Mouse (Mus musculus): ENCODE data around the gene Katnb1. TPM values are rescaled to one million over a fixed set of nuclear protein-coding genes. Genes with fewer than 3 reads are reported as not detected.

Katnb1 gene
- total RNA-seq (2021) = 10 to 100 TPM; 20.2 to 20.9 TPM
- long read RNA-seq, experiment 1, transcript Katnb1-201 (20 exons, 3,777 nt) = major isoform, 26 of 47 reads
- long read RNA-seq, experiment 1, partial matches to known transcripts = 6 of 47 reads
- long read RNA-seq, experiment 1, other reads (novel, unspliced or antisense) = 15 of 47 reads
- long read RNA-seq, experiment 2, transcript Katnb1-201 (20 exons, 3,777 nt) = major isoform, 42 of 68 reads
- long read RNA-seq, experiment 2, partial matches to known transcripts = 13 of 68 reads
- long read RNA-seq, experiment 2, other reads (novel, unspliced or antisense) = 13 of 68 reads

GRCm38 (mm10) chr8:95080381-95081341 lies at the start of gene Katnb1:
TSS of gene Katnb1 (plus strand) at chr8:95081186.
- peak; percentile 76 to 95 for DNase-seq (ENCODE audit: low spot score in 2 of 2)

GRCm38 (mm10) chr8:95037106-95037925 lies 43.7 kb upstream of the Katnb1 start:
- no peak for DNase-seq (ENCODE audit: low spot score in 2 of 2)

GRCm38 (mm10) chr8:95041883-95042784 lies 38.9 kb upstream of the Katnb1 start:
- DNase-seq (ENCODE audit: low spot score in 2 of 2) = no peak

DNA sequence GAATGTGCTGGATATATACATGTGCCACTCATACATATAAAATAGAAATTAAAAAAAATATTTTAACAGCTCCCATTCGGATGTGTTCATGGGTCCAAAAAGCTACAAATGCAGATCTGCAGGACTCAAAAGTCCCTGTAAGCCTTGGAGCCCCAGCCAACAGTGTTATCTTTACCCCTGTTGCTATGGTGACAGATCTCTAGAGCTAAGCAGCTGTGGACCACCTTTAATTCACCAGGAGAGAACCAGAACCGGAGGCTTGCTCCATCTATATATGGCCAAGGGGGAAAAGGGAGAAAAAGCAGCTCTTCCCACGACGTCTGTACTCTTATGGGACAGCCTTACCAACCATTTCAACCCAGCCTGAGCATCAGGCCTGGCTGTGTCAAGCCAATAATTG lies 36.2 kb upstream of the Katnb1 start:
- no peak for DNase-seq (ENCODE audit: low spot score in 2 of 2)

DNA sequence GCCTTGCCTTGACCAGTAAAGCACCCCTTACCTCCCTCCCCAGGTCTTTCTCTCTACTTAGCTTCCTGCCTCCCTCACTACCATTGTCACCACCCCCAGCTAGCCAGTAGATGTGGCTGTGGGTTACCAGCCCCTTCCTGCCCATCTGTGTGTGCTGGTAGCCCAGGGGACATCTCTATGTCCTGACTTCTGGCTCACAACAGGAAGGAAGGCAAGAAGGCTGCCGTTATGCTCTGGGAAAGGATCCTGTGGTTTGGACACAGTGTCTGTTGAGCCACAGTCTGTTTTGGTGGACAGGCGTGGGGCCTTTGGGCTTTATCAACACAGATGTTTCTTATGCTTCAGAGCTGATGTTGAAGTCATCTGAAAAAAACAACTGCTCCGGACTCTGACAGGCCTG lies 34.0 kb upstream of the Katnb1 start:
- DNase-seq (ENCODE audit: low spot score in 2 of 2) = no peak

GRCm38 (mm10) chr8:95047884-95048680 lies 32.9 kb upstream of the Katnb1 start:
- no peak for DNase-seq (ENCODE audit: low spot score in 2 of 2)

DNA sequence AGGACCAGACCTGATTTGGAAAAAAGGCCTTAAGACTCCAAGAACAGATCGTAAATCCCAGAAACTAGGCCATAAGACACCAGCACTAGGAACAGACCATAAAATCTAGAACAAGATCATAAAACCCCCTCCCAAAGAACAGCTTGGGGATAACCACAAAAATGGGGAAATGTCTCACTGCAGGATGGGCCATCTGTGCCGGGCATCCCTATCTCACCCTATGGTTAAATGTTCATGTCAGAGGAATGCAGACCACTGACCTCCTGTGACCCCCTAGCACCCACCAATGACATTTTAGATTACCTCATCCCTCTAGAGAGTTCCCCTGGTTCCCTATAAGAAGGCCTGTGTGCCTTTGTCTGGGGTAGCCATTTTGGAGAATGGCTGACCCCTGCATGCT lies 31.4 kb upstream of the Katnb1 start:
- DNase-seq (ENCODE audit: low spot score in 2 of 2) = no peak

- DNase-seq (ENCODE audit: low spot score in 2 of 2) = no peak
These were observed 26.5 kb upstream of the Katnb1 start for GRCm38 (mm10) chr8:95054438-95054837.

DNA sequence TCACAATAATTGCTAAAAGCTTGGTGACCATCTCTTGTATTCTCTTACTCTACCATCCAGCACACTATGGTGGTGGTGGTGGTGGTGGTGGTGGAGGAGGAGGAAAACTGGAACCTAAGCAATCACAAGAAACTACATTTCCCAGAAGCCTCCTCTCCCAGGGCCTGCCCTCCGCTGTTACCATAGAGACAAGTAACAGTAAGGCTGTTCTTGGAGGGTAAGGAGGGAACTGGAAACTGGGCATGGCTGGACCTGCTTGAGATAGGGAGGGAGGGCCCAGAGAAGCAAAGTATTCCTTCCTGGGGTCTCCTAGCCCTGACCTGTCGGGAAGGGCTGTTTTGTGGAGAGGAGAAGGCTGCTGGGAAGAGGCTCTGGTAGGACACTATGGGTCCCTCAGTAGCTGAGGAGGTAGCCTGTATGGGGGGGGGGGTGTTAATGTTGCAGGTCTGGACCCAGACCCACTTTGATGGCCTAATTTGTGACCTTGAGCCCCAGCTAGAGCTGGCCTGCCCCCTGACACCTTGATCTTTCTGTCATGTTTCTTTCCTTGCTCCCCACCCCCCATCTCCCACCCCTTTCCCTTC lies 26.0 kb upstream of the Katnb1 start, which contains the start of gene Drc7:
Gene Drc7 (plus strand): TSS at position 177 of the 584 bp plus-strand sequence.
- no peak for DNase-seq (ENCODE audit: low spot score in 2 of 2)

DNA sequence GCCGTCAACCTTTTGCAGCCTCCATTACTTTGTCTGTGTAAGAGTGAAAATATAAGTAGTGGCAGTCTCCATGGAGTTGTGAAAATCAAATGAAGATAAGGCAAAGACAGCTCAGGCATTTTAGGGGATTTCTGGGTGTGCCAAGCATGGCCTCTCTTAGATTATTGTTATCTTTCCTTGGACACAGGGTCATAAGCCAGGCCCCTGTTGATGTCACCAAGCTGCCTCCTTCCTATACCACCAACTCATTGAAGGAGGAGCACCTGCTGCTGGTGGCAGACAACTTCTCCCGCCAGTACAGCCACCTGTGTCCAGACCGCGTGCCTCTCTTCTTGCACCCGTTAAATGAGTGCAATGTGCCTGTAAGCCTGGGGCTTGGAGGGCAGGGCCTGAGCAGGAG lies 24.6 kb upstream of the Katnb1 start:
- no peak for DNase-seq (ENCODE audit: low spot score in 2 of 2)

DNA sequence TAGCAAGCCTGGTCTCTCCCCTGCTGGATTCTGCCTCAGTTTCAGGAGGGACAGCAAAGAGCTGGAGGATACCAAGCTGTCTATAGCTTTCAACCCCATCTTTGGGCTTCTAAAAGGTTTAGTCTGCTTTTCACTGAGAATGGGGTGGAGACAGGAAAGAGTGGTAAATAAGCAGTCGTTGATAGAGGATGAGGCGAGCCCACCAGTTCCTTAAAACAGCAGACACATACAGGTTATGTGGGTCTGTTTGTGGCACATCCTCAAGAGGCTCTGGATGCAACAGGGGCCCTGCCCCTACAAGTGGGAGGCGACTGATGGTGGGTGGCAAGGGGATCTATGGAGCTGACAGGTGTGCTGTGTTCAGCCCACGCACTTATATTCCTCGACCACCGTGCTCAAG lies 22.3 kb upstream of the Katnb1 start:
- DNase-seq (ENCODE audit: low spot score in 2 of 2) = no peak

DNA sequence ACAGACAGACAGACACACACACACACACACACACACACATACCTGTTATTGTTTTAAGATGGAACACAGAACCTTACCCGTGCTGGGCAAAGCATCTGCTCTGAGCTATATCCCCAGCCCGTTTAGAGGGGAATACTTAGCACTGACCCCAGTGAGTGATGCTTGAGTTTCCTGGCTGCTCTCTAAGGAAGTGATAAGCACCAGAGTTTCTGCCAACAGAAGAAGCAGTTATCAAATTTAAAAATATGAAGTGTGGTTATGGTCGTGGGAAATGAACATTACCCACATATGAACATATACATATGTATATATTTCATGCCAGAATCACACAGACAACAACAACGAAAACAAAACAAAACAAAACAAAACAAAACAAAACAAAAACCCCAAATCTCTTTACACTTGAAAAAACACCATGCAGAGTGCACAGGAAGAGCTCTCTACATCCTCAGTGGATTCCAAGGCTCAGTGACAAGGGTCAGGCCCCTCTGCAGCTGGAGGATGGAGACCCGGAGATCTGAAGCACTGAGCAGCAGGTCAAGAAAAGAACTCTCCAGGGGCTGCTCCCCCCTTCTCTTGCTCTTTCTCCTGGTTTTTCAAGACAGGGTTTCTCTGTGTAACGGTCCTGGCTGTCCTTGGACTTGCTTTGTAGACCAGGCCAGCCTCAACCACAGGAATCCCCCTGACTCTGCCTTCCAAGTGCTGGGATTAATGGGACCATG lies 21.0 kb upstream of the Katnb1 start:
- DNase-seq (ENCODE audit: low spot score in 2 of 2) = no peak

DNA sequence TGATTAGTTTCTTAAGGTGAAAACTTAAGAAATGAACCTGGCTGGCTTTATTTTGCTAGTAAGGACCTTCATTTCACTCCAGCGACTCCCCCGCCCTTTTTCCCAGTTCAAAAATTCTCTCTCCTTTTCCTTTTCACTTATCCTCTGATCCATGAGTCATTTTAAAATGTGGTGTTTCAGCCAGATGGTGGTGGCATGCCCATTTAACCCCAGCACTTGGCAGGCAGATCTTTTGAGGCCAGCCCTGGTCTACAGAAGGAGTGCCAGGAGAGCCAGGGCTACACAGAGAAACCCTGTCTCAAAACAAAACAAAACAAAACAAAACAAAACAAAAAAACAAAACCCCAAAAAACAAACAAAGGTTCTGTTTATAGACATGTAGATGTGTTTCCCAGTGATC lies 16.5 kb upstream of the Katnb1 start:
- no peak for DNase-seq (ENCODE audit: low spot score in 2 of 2)

DNA sequence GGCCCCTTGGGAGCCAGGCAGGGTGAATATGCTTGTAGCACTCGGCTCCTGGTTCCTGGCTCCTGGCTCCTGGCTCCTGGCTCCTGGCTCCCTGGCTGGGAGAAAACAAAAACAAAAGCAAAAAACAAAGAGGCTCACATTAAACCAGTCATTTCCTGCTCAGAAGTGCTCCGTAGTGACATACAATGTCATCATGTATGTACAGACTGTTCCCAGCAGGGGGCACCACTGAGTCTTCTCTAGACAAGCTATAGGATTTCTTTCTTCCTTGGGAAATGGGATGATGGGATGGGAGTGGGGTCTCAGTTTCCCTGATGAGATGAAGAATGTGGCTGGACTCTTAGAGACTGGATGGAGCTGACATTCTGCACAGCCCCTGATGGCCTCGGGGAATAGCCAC lies 13.4 kb upstream of the Katnb1 start:
- peak in 1 of 2 experiments; percentile 50 for DNase-seq (ENCODE audit: low spot score in 2 of 2)

DNA sequence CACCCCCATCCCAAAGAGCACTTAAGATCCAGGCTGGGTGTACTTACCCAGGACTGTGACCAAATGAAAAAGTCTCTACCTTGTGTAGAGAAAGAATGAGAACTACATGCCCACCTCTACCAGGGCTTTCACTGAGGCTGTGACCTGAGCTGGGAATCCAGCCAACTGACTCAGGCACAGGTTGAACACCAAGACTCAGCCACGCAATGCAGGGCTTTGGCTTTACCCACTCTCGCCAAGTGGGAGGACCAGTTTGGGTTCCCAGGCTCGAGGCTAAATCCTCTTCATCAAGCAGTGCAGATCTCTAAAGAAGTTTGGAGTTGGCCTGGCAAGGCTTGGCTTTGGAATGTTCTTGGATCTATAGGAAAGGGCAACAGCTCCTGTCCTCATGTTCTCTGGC lies 5.5 kb upstream of the Katnb1 start:
- DNase-seq (ENCODE audit: low spot score in 2 of 2) = no peak

DNA sequence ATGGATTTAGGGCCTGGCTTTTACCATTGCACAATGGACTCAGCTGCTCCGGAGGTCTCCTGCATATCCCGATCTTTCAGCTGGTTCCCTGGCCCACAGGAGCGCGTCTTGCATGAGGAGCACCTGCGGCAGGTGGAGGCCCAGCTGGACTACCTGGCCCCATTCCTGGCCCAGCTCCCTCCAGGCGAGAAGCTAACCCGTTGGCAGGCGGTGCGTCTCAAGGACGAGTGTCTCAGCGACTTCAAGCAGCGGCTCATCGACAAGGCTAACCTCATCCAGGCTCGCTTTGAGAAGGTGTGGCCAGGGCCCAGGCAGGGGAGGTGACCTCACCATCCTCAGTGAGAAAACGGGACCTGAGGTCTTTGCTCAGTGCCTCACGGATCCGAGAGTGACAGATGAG lies 4.8 kb upstream of the Katnb1 start:
- no peak for DNase-seq (ENCODE audit: low spot score in 2 of 2)

DNA sequence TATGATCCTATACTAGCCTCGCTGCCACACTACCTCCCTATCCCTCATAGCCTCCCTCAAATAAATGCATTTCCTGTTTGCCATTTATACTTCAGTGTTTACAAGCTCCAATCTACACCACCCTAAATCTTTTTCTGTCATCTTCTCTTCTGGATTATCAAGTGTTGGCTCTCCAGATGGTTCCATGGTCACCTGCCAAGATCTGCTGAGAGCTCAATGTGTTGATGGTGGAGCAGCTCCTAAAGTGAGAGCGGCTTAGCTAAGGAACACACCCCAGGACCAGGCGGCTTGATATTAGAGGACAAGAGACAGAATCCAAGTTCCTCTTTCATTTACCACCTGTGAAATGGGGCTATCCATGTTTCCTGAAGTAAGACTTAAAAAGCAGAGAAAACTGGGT lies 2.9 kb upstream of the Katnb1 start:
- DNase-seq (ENCODE audit: low spot score in 2 of 2) = no peak

GRCm38 (mm10) chr8:95079305-95079704 lies 1.7 kb upstream of the Katnb1 start:
- no peak for DNase-seq (ENCODE audit: low spot score in 2 of 2)
